Mouse (Mus musculus): ENCODE data around the gene D11Wsu47e.

DNA sequence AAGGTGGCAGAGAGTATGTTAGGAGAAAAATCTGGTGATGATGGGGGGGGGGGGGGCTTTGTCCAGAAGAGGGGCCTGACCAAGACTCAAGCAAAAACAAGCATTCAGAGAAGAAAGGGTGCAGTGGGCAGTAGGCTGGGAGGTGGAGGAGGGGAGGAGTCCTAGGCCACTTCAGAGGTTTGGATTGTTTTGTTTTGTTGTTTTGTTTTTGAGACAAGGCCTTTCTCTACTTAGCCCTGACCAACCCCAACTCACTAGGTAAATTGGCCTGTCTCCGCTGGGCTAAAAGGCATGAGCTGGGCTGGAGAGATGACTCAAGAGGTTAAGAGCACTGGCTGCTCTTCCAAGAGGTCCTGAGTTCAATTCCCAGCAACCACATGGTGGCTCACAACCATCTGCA lies 26.8 kb downstream of the D11Wsu47e start:
- TF ChIP-seq CTCF (IDR thresholded peaks at IDR 0.05) (no peak), EP300 (IDR thresholded peaks at IDR 0.05) (no peak)
